Mouse (Mus musculus) E14TG2a.4 (cell line): Measurements from ENCODE around the gene Atp1b2.

Source experiments
- H3K27me3 ChIP-seq: 2 replicates; pipeline ENCODE4 v1.6.1; 2014; ENCODE audit warnings: low read length, control low read depth; ENCODE audit not compliant: insufficient read depth
- H3K36me3 ChIP-seq: 2 replicates; pipeline ENCODE4 v1.6.1; 2014; ENCODE audit warnings: low read length, control low read depth; ENCODE audit not compliant: insufficient read depth
- H3K4me1 ChIP-seq: replicated peaks from 2 replicates; pipeline ENCODE4 v1.6.1; 2014; ENCODE audit warnings: low read depth, low read length, control low read depth
- H3K4me3 ChIP-seq: replicated peaks from 2 replicates; pipeline ENCODE4 v1.5.1; 2014; ENCODE audit warnings: mild to moderate bottlenecking, low read length
- H3K9me3 ChIP-seq: 2 replicates; pipeline ENCODE4 v1.6.1; 2014; ENCODE audit warnings: low read length, control low read depth
- CTCF ChIP-seq: conservative IDR thresholded peaks from 2 replicates; pipeline ENCODE4 v1.5.1; 2014; ENCODE audit warnings: low read length
- NANOG ChIP-seq: IDR thresholded peaks from 2 replicates; pipeline ENCODE4 v1.6.1; 2014; ENCODE audit warnings: borderline replicate concordance, low read length, mixed read lengths
- POU5F1 ChIP-seq: IDR thresholded peaks from 2 replicates; pipeline ENCODE4 v1.6.1; 2014; ENCODE audit warnings: low read length, borderline replicate concordance

The Atp1b2 gene

GRCm38 (mm10) chr11:69560896-69561854 lies 44.6 kb downstream of the Atp1b2 start:
- no peak for TF ChIP-seq CTCF
- TF ChIP-seq NANOG = no peak
- no peak for TF ChIP-seq POU5F1
- peaks cover 94% of the 10 kb centered on the region for H3K4me1 ChIP-seq
- H3K27me3 ChIP-seq = peaks cover 25% of the 10 kb centered on the region
- H3K36me3 ChIP-seq = peaks cover 35% of the 10 kb centered on the region
- peak overlapping the region; percentile 78 for H3K4me3 ChIP-seq
- H3K9me3 ChIP-seq = no peaks in the 10 kb centered on the region

DNA sequence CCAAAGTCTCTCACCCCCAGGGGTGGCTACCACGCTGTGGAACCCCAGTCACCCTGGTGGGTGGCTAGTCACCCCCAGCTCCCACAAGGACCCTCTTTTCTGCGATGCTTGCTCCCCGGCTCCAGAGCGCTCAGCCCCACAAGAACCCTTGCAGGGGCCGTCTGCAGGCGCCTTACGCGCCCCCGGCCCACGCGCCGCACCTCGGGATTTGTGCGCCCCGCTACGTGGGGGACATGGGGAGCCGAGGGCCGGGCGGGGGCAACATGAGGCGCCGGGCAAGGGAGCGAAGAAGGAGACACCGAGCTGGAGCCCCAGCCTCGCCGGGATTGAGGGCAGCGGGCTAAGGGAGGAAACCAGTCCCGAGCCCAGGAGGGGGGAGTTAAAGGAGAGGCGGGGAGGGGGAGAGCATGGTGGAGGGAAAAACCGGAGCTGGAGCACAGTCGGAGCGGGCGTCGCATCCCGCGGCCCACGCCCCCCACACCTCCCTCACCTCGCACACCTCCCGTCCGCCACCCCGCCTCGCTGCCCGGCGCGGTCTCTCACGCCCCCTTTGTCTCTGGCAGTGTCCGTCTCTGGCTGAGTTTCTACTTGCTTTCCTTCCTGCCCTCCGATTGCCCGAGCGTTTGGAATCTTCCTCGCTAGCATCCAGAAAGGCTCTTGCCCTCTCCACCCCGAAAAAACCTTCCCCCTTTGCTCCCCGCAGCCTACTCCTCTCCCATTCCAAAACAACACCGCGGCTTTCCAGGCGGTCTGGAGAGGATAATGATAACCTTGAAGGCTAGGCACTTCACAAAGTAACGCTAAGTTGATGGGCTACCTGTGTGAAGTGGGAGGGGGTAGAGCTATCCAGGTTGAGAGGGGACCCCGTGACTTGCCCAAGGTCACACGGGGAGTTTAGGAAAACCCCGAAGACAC lies 45.6 kb downstream of the Atp1b2 start, which contains the start of gene Efnb3:
TSS of gene Efnb3 (minus strand) at position 355 of the 915 bp plus-strand sequence.
- Histone ChIP-seq H3K36me3 (peaks cover 25% of the 10 kb centered on the region), H3K4me1 (peaks cover 90% of the 10 kb centered on the region), H3K27me3 (peaks cover 25% of the 10 kb centered on the region), H3K4me3 (peak within 1 kb of the TSS; percentile 78), H3K9me3 (no peaks in the 10 kb centered on the region)
- TF ChIP-seq POU5F1 (no peak), NANOG (no peak), CTCF (no peak)

GRCm38 (mm10) chr11:69559183-69559582 lies 46.6 kb downstream of the Atp1b2 start:
- Histone ChIP-seq H3K4me1 (peaks cover 91% of the 10 kb centered on the region), H3K4me3 (peak overlapping the region; percentile 78), H3K36me3 (peaks cover 25% of the 10 kb centered on the region), H3K9me3 (no peaks in the 10 kb centered on the region), H3K27me3 (peaks cover 25% of the 10 kb centered on the region)
- no peak for TF ChIP-seq NANOG
- no peak for TF ChIP-seq CTCF
- no peak for TF ChIP-seq POU5F1

GRCm38 (mm10) chr11:69558756-69559155 lies 47.0 kb downstream of the Atp1b2 start:
- no peak overlapping the region for H3K4me3 ChIP-seq
- peaks cover 25% of the 10 kb centered on the region for H3K27me3 ChIP-seq
- peaks cover 24% of the 10 kb centered on the region for H3K36me3 ChIP-seq
- TF ChIP-seq NANOG (no peak), CTCF (no peak), POU5F1 (no peak)
- H3K4me1 ChIP-seq = peaks cover 89% of the 10 kb centered on the region
- no peaks in the 10 kb centered on the region for H3K9me3 ChIP-seq

DNA sequence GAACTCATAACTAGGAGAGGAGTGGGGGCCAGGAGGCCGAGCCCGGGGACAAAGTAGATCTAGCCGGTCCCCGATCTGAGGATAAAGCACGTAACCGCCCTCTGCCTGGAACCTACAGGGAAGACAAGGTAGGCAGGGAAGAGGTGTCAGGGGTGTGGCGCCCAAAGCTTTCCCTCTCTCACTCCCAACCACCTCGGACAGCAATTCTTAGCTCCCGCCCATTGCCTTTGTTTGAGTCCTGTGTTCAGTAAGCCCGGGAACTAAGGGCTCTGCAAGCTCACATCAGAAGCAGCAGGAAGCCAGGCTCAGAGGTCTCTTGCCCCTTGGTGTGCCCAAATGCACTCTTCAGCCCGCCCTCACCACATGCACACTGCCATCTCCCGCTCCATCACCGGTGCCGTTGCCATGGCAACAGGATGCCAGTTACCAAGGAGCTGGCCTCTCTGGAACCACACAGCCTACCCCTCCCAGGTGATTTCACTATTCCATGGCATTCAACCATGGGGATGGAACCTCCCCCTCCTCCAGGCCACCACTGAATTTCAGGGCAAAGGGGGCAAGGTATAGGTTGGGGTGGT lies 48.3 kb downstream of the Atp1b2 start:
- peaks cover 25% of the 10 kb centered on the region for H3K27me3 ChIP-seq
- no peak for TF ChIP-seq POU5F1
- no peak for TF ChIP-seq NANOG
- no peak for TF ChIP-seq CTCF
- H3K4me1 ChIP-seq = peaks cover 89% of the 10 kb centered on the region
- H3K36me3 ChIP-seq = peaks cover 11% of the 10 kb centered on the region
- H3K4me3 ChIP-seq = 0 out of 2 replicates have a peak overlapping the region, but pooled peaks have one; percentile 0
- H3K9me3 ChIP-seq = no peaks in the 10 kb centered on the region

GRCm38 (mm10) chr11:69554539-69555140 lies 51.1 kb downstream of the Atp1b2 start:
- Histone ChIP-seq H3K27me3 (peaks cover 21% of the 10 kb centered on the region), H3K36me3 (no peaks in the 10 kb centered on the region), H3K9me3 (no peaks in the 10 kb centered on the region), H3K4me1 (peaks cover 92% of the 10 kb centered on the region), H3K4me3 (no peak overlapping the region)
- TF ChIP-seq POU5F1 = no peak

DNA sequence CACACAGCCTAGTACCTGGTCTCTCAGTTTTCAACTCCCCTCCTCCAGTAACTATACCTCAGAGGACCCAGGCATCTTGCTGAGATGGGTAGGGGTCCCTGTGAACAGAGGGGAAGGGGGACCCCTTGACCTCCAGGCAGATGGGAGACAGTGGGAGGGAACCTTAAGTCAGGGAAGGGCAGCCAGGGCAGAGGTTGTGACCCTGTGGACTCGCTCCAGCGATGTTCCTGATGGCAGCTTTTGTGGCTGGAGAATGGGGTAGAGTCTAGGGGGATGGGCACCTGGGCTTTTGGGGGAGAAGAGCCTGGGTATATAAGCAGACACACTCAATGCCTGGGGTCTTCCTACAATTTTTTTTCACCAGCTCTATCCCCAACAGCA lies 52.4 kb downstream of the Atp1b2 start:
- Histone ChIP-seq H3K36me3 (no peaks in the 10 kb centered on the region), H3K9me3 (no peaks in the 10 kb centered on the region), H3K27me3 (peaks cover 9% of the 10 kb centered on the region), H3K4me3 (peak overlapping the region; percentile 17; the same call in 1 of the 2 replicates), H3K4me1 (peaks cover 93% of the 10 kb centered on the region)
- TF ChIP-seq POU5F1 (no peak), CTCF (no peak), NANOG (no peak)
